Mouse (Mus musculus) megakaryocyte-erythroid progenitor cell, adult 5-6 weeks (primary cell): ENCODE data around the gene Mcts1. TPM values are rescaled to one million over a fixed set of nuclear protein-coding genes. Genes with fewer than 3 reads are reported as not detected.

ENCODE experiments used
- ATAC-seq: replicated peaks from 2 replicates; pipeline ENCODE4 v1.8.0; 2016; ENCODE audit warnings: mild to moderate bottlenecking, inconsistent platforms; ENCODE audit not compliant: severe bottlenecking, poor library complexity, low FRiP score, low TSS enrichment
- total RNA-seq, 2 experiments: library from RNA; stranded (forward) in 1 of 2; stranded (reverse) in 1 of 2; fragments of 200-1000, 215-1000 nt in 1 of 2; fragments of >200 nt in 1 of 2; fragmentation: Nextera tagmentation in 1 of 2; gene quantifications; 2 replicates each; pipeline ENCODE4 v1.2.3; 2014 to 2017

Gene Mcts1
- total RNA-seq (2014; fragmentation: Nextera tagmentation) = 78.4 and 79.6 TPM in 2 replicates
- total RNA-seq (2017) = 32.9 and 44.9 TPM in 2 replicates

- peak; percentile 100 for ATAC-seq
Measured at GRCm38 (mm10) chrX:38600177-38600994, at the start of gene Mcts1. Gene Mcts1 (plus strand): TSS chrX:38600578.

- ATAC-seq = no peak
Measured at GRCm38 (mm10) chrX:38553255-38553654, 47.1 kb upstream of the Mcts1 start.

- ATAC-seq = no peak
Measured at GRCm38 (mm10) chrX:38563941-38564541, 36.3 kb upstream of the Mcts1 start.

- ATAC-seq = peak; percentile 90
Measured at GRCm38 (mm10) chrX:38564542-38565175, 35.7 kb upstream of the Mcts1 start.

- ATAC-seq = peak; percentile 28; the same call in 1 of the 2 replicates
Measured at GRCm38 (mm10) chrX:38565176-38565542, 35.2 kb upstream of the Mcts1 start.

- ATAC-seq = no peak
Measured at GRCm38 (mm10) chrX:38566521-38567205, 33.7 kb upstream of the Mcts1 start.

GRCm38 (mm10) chrX:38576078-38576477 lies 24.3 kb upstream of the Mcts1 start, which contains the start of gene Cul4b:
Gene Cul4b (minus strand): TSS chrX:38576196.
- ATAC-seq = peak; percentile 97

GRCm38 (mm10) chrX:38581140-38581539 lies 19.2 kb upstream of the Mcts1 start:
- ATAC-seq = no peak

GRCm38 (mm10) chrX:38583261-38583660 lies 17.1 kb upstream of the Mcts1 start:
- ATAC-seq = peak; percentile 75

GRCm38 (mm10) chrX:38589827-38590226 lies 10.6 kb upstream of the Mcts1 start:
- ATAC-seq = peak; percentile 57; the same call in 1 of the 2 replicates

- peak; percentile 61 for ATAC-seq
Measured at GRCm38 (mm10) chrX:38591749-38592148, 8.6 kb upstream of the Mcts1 start.

GRCm38 (mm10) chrX:38593180-38593889 lies 7.0 kb upstream of the Mcts1 start:
- peak; percentile 87 for ATAC-seq

GRCm38 (mm10) chrX:38600995-38601369 lies 604 bp downstream of the Mcts1 start:
- peak; percentile 76; the same call in 1 of the 2 replicates for ATAC-seq

- ATAC-seq = peak; percentile 99
Measured at GRCm38 (mm10) chrX:38634801-38635637, 34.6 kb downstream of the Mcts1 start, which contains the start of gene C1galt1c1. Gene C1galt1c1 (minus strand): TSS chrX:38635087.

GRCm38 (mm10) chrX:38635638-38635931 lies 35.2 kb downstream of the Mcts1 start:
- 0 out of 2 replicates have a peak, but pooled peaks have one; percentile 9 for ATAC-seq

GRCm38 (mm10) chrX:38641435-38641834 lies 41.1 kb downstream of the Mcts1 start:
- ATAC-seq = no peak

GRCm38 (mm10) chrX:38642183-38642582 lies 41.8 kb downstream of the Mcts1 start:
- no peak for ATAC-seq

GRCm38 (mm10) chrX:38650404-38651039 lies 50.1 kb downstream of the Mcts1 start:
- ATAC-seq = no peak
